Mouse (Mus musculus): ENCODE data around the gene Fkbpl. TPM values are rescaled to one million over a fixed set of nuclear protein-coding genes. Genes with fewer than 3 reads are reported as not detected.

The Fkbpl gene
- polyA plus RNA-seq, 1 experiment from 2014 or later, result 16.1 TPM

DNA sequence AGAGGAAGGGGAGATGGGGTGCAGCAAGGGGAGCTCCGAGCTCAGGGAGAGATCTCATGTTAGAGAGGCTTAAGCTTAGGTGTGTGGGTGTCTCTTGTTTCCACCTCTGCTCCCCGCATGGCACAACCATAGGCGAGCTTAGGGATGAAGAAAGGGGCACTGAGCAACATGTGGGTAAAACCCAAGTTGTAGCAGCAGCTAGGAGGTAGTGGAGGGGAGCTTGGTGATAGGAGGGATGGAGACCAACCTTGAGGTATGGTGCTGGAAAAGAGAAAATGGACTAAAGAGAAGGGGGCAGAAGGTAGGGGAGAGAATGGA is 15.3 kb downstream of the Fkbpl start:
- Histone ChIP-seq H3K9me3 (no peaks in the 10 kb centered on the region), H3K4me1 (replicated peaks) (peaks cover 22% of the 10 kb centered on the region; the same call in 1 of the 2 replicates), H3K27me3 (peaks cover 20% of the 10 kb centered on the region), H3K36me3 (no peaks in the 10 kb centered on the region), H3K27ac (replicated peaks) (no peak overlapping the region), H3K4me2 (no peak overlapping the region), H3K4me3 (no peak overlapping the region), H3K9ac (no peak overlapping the region)
- no peak for ATAC-seq (ENCODE audit: low FRiP score, low read depth)
- 81% methylated on average over 3 of the region's 3 CpGs for WGBS

DNA sequence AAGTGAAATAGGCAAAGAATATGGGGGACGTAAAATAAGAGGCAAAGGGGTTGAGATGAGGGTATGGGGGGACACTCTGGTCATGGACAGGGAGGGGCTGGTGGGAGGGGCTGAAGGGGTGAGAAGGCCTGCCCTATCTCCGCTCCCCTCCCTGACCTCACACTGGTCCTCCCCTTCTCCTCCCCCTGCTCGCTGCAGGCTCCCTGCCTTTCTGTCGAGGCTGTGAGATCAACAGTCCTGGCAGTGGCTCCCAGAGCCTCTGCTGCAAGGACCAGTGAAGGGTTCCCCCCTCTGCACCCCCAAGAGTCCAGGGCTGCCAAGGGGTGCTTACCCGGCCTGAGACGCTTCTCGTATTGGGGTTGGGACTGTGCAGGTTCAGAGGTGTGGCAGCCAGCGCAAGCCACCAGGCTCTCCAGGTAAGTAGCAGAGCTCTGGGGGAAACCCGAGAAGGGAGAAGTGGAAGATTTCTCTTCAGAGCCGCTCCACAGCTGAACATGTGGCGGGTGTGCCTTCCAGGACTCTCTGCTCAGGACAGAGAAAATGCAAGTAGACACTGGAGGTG is 15.8 kb downstream of the Fkbpl start:
- no peaks in the 10 kb centered on the region for H3K9me3 ChIP-seq
- H3K27me3 ChIP-seq, result peaks cover 20% of the 10 kb centered on the region
- no peak overlapping the region for H3K27ac ChIP-seq (replicated peaks)
- H3K36me3 ChIP-seq, result no peaks in the 10 kb centered on the region
- H3K9ac ChIP-seq, result no peak overlapping the region
- ATAC-seq (ENCODE audit: low FRiP score, low read depth), result no peak
- H3K4me1 ChIP-seq (replicated peaks), result peaks cover 20% of the 10 kb centered on the region; the same call in 1 of the 2 replicates
- H3K4me3 ChIP-seq, result no peak overlapping the region
- no peak overlapping the region for H3K4me2 ChIP-seq
- 48% methylated on average over 9 of the region's 11 CpGs for WGBS

DNA sequence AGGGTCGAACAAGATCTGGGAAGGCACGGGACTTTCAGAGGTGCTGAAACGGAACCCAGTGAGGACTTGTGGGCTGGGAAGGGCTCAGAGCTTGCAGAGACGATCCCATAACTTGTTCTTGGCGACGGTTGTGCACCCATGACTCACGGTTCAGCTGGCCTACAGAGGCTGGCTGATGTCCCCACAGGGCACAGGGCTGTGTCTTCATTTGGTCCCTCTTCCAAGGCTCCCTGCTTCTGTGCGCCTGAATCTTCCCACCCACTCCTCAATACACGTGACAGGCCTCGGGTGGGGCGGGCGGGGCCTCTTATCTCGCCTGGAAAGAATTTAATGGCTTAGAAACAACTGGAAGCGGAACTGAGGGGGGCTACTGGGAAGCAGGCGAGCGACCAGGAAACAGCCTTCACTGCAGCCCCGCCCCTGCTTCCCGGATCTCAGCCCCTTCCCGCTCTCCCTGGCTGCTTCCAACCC is 16.6 kb downstream of the Fkbpl start:
- no peaks in the 10 kb centered on the region for H3K36me3 ChIP-seq
- H3K4me3 ChIP-seq, result peak overlapping the region; percentile 2; the same call in 1 of the 2 replicates
- peak overlapping the region; percentile 41 for H3K4me2 ChIP-seq
- no peaks in the 10 kb centered on the region for H3K9me3 ChIP-seq
- 14% methylated on average over 19 of the region's 19 CpGs for whole genome bisulfite sequencing
- no peak for ATAC-seq (ENCODE audit: low FRiP score, low read depth)
- H3K4me1 ChIP-seq (replicated peaks), result peaks cover 12% of the 10 kb centered on the region; the same call in 1 of the 2 replicates
- no peak overlapping the region for H3K27ac ChIP-seq (replicated peaks)
- H3K9ac ChIP-seq, result no peak overlapping the region
- H3K27me3 ChIP-seq, result peaks cover 20% of the 10 kb centered on the region

DNA sequence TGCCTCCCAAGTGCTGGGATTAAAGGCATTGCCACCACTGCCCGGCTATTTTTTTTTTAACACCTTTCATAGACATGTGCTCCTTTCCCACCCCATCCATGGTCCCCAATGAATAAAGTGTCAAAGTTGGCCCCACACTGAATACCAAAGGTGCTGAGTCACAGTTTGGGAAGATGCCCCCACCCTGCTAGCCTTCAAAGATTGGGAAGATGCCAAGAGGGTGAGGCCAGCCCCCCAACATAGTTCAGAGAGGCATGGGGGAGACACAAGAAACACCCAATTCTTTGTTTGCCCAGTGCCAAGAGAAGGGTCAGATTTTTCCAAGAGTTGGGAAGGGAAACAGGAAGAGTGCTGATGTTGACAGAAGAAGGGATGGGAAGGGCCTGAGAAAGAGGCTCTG is 17.9 kb downstream of the Fkbpl start:
- Histone ChIP-seq H3K4me3 (no peak overlapping the region), H3K36me3 (no peaks in the 10 kb centered on the region), H3K4me2 (no peak overlapping the region), H3K27me3 (peaks cover 23% of the 10 kb centered on the region), H3K9ac (no peak overlapping the region), H3K27ac (replicated peaks) (no peak overlapping the region), H3K4me1 (replicated peaks) (peaks cover 8% of the 10 kb centered on the region; the same call in 1 of the 2 replicates), H3K9me3 (no peaks in the 10 kb centered on the region)
- WGBS, result 95% methylated on average over 1 of the region's 1 CpGs
- no peak for ATAC-seq (ENCODE audit: low FRiP score, low read depth)

DNA sequence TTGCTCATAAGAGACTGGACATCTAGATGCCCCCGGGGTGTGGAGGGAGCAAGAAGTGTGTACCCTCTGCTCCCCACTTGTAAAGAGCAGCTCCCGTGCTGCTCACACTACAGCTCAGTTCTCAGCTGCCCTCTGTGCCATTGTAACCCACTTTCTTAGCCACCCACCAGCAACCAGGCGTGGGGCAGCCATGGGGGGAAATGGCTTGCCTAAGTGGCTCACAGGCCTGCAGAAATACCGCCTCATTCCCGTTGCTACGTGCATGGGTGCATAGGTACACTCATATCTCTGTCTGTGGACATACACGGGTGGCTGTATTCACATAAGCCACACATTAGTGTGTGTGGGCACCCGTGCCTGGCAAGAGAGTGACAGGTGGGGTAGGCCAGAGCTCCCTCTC is 18.4 kb downstream of the Fkbpl start:
- Histone ChIP-seq H3K4me3 (no peak overlapping the region), H3K27me3 (peaks cover 23% of the 10 kb centered on the region), H3K36me3 (no peaks in the 10 kb centered on the region), H3K9ac (no peak overlapping the region), H3K9me3 (no peaks in the 10 kb centered on the region), H3K4me1 (replicated peaks) (peaks cover 8% of the 10 kb centered on the region; the same call in 1 of the 2 replicates), H3K4me2 (no peak overlapping the region), H3K27ac (replicated peaks) (no peak overlapping the region)
- no peak for ATAC-seq (ENCODE audit: low FRiP score, low read depth)
- WGBS, result 85% methylated on average over 8 of the region's 8 CpGs

DNA sequence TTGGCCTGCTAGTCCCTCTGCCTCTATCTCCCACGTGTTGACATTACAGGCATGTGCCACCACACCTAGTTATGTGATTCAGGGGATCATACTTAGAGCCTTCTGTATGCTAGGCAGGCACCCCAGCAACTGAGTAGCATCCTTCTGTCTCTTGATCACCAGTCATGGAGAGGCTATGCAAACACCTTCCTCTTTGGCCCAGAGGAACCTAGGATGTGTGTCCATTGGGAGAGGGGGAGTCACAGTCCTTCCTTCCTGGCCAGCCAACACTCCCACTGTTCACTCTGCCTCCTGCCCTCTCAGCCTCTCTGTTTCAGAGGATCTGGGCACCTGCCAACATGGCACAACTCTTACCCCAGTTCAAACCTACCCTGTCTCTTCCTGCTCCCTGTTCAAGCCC is 19.0 kb downstream of the Fkbpl start:
- H3K27me3 ChIP-seq, result peaks cover 23% of the 10 kb centered on the region
- 54% methylated on average over 1 of the region's 1 CpGs for WGBS

DNA sequence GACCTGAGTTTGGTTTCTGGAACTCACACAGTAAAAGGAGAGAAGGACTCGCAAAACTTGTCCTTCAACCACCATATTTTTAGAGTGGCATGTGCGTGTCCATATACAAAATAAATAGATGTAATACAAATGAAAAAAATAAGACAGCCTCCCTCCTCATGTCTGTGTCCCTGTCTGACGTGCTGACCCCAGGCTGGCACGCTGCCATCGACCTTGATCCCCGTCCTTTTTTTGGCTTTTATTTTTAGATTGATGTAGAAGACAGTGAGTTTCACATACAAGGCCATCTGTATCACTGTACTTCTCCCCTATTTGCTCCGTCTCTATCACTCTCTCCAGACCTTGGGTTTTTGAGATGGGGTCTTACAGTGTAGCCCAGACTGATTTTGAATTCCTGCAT is 19.9 kb downstream of the Fkbpl start:
- no peak for ATAC-seq (ENCODE audit: low FRiP score, low read depth)
- Histone ChIP-seq H3K9ac (no peak overlapping the region), H3K36me3 (no peaks in the 10 kb centered on the region), H3K4me2 (no peak overlapping the region), H3K27me3 (peaks cover 19% of the 10 kb centered on the region), H3K4me1 (replicated peaks) (peaks cover 8% of the 10 kb centered on the region; the same call in 1 of the 2 replicates), H3K27ac (replicated peaks) (no peak overlapping the region), H3K9me3 (no peaks in the 10 kb centered on the region), H3K4me3 (no peak overlapping the region)
- 83% methylated on average over 7 of the region's 7 CpGs for WGBS

More for the DNA sequence above, 19.0 kb downstream of the Fkbpl start:
- peaks cover 8% of the 10 kb centered on the region; the same call in 1 of the 2 replicates for H3K4me1 ChIP-seq (replicated peaks)
- H3K36me3 ChIP-seq, result no peaks in the 10 kb centered on the region
- no peaks in the 10 kb centered on the region for H3K9me3 ChIP-seq
- no peak for ATAC-seq (ENCODE audit: low FRiP score, low read depth)
- no peak overlapping the region for H3K9ac ChIP-seq
- H3K27ac ChIP-seq (replicated peaks), result no peak overlapping the region
- no peak overlapping the region for H3K4me2 ChIP-seq
- H3K4me3 ChIP-seq, result no peak overlapping the region

DNA sequence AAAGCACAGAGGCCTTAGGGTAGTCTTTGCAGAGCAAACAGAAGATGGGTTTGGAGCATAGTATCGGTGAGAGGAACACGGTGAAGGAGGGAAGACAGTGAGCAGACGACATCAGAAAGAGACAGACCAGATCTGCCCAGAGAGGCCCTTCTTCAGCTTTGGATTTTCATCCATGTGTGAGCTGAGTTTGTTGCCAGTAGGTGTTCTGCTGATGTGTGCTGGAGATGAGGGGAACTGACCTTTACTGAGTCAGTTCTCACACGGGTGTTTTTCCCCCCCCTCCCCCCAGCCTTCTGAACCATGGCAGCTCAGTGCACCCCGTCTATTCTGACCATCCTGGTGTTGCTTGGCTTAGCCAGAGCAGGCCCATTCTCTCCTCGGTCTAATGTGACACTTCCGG is 25.7 kb downstream of the Fkbpl start, which contains the start of gene Tnxb:
Tnxb (plus strand) TSS at position 301 of the 400 bp plus-strand sequence.
- Histone ChIP-seq H3K9ac (peak within 1 kb of the TSS; percentile 23), H3K27ac (replicated peaks) (no peak within 1 kb of the TSS), H3K9me3 (no peaks in the 10 kb centered on the region), H3K27me3 (peaks cover 55% of the 10 kb centered on the region), H3K4me1 (replicated peaks) (peaks cover 16% of the 10 kb centered on the region), H3K36me3 (no peaks in the 10 kb centered on the region), H3K4me3 (peak within 1 kb of the TSS; percentile 33), H3K4me2 (peak within 1 kb of the TSS; percentile 69)
- 69% methylated on average over 7 of the region's 7 CpGs for WGBS
- ATAC-seq (ENCODE audit: low FRiP score, low read depth), result no peak

DNA sequence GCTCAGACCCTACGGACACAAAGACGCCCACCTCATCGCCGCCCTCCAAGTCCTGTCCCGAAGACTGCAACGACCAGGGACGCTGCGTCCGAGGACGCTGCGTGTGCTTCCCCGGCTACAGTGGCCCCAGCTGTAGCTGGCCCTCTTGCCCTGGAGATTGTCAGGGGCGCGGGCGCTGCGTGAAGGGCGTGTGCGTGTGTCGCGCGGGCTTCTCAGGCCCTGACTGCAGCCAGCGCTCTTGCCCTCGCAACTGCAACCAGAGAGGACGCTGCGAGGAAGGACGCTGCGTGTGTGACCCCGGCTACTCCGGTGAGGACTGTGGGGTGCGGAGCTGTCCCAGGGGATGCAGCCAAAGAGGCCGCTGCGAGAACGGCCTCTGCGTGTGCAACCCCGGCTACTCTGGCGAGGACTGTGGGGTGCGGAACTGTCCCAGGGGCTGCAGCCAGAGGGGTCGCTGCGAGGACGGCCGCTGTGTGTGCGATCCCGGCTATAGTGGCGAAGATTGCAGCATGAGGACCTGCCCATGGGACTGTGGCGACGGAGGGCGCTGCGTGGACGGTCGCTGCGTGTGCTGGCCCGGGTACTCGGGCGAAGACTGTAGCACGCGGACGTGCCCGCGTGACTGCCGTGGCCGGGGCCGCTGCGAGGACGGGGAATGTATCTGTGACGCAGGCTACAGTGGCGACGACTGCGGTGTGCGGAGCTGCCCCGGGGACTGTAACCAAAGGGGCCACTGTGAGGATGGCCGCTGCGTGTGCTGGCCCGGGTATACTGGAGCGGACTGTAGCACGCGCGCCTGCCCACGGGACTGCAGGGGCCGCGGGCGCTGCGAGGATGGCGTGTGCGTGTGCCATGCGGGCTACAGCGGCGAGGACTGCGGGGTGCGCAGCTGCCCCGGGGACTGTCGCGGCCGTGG is 26.8 kb downstream of the Fkbpl start:
- peak; percentile 50 for ATAC-seq (ENCODE audit: low FRiP score, low read depth)
- Histone ChIP-seq H3K9me3 (no peaks in the 10 kb centered on the region), H3K36me3 (no peaks in the 10 kb centered on the region), H3K27ac (replicated peaks) (no peak overlapping the region), H3K4me2 (peak overlapping the region; percentile 69), H3K9ac (peak overlapping the region; percentile 23), H3K4me1 (replicated peaks) (peaks cover 16% of the 10 kb centered on the region), H3K4me3 (peak overlapping the region; percentile 33), H3K27me3 (peaks cover 55% of the 10 kb centered on the region)
- WGBS, result 8% methylated on average over 93 of the region's 93 CpGs

DNA sequence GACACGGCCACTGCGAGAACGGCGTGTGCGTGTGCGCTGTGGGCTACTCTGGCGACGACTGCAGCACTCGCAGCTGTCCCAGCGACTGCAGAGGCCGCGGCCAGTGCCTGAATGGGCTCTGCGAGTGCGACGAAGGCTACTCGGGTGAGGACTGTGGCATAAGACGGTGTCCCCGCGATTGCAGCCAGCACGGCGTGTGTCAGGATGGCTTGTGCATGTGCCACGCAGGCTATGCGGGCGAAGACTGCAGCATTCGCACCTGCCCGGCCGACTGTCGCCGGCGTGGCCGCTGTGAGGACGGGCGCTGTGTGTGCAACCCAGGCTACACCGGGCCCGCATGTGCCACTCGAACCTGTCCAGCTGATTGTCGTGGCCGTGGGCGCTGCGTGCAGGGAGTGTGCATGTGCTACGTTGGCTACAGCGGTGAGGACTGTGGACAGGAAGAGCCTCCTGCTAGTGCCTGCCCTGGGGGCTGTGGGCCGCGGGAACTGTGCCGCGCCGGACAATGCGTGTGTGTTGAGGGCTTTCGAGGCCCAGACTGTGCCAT is 27.8 kb downstream of the Fkbpl start:
- Histone ChIP-seq H3K9me3 (no peaks in the 10 kb centered on the region), H3K4me3 (peak overlapping the region; percentile 33), H3K4me2 (peak overlapping the region; percentile 69), H3K27ac (replicated peaks) (no peak overlapping the region), H3K9ac (no peak overlapping the region), H3K27me3 (peaks cover 54% of the 10 kb centered on the region), H3K4me1 (replicated peaks) (peaks cover 16% of the 10 kb centered on the region), H3K36me3 (no peaks in the 10 kb centered on the region)
- no peak; the same call in 1 of the 2 replicates for ATAC-seq (ENCODE audit: low FRiP score, low read depth)
- WGBS, result 33% methylated on average over 49 of the region's 49 CpGs

DNA sequence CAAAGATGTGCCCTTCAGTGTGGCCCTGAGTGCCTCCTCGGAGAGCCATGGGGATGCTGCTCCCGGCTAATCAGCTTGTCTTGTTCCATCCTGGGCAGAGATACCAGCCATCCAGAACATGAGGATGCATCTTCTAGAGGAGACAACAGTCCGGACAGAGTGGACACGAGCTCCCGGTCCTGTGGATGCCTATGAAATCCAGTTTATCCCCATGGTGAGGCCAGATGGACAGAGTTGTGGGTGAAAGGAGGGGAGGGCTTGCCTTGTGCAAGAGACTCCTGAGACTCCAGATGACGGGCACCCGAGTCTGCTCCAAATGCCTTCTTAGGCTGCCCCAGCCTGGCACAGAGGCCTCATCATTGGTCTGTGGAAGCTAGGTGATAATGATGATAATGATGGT is 28.6 kb downstream of the Fkbpl start:
- H3K36me3 ChIP-seq, result no peaks in the 10 kb centered on the region
- ATAC-seq (ENCODE audit: low FRiP score, low read depth), result no peak
- H3K4me2 ChIP-seq, result no peak overlapping the region
- H3K4me3 ChIP-seq, result no peak overlapping the region
- WGBS, result 84% methylated on average over 7 of the region's 7 CpGs
- no peak overlapping the region for H3K27ac ChIP-seq (replicated peaks)
- no peaks in the 10 kb centered on the region for H3K9me3 ChIP-seq
- H3K9ac ChIP-seq, result no peak overlapping the region
- H3K4me1 ChIP-seq (replicated peaks), result peaks cover 16% of the 10 kb centered on the region
- H3K27me3 ChIP-seq, result peaks cover 52% of the 10 kb centered on the region

All from hindbrain, embryonic 15.5 days (tissue).